17 mouse cellular contexts compared by ENCODE assay signal in genomic region chr12:45672361-45672760, GRCm38 (mm10).
DNase-seq lines count a peak whose midpoint lies in the region; ATAC-seq and TF ChIP-seq lines count a peak whose summit lies in the region.
"Had no signal": no experiment of that assay in that cellular context is flagged by ENCODE, and none has a peak within 500 bp of the region (broad histone marks: within the 10 kb centered on the region; RNA-seq: fewer than 3 reads in every experiment).

No protein-coding gene starts in this region.

- H3K9ac ChIP-seq in hindbrain, embryonic 12.5 days, result no peak overlapping the region
- H3K9ac ChIP-seq in forebrain, embryonic 16.5 days (replicated peaks; ENCODE audit: low read depth, low read length), result no peak overlapping the region
- no peak overlapping the region for H3K9ac ChIP-seq in limb, embryonic 14.5 days (ENCODE audit: low read depth, low read length, severe bottlenecking)
- H3K9ac ChIP-seq: intestine, embryonic 15.5 days had no signal

- no peak for DNase-seq in hindbrain, embryonic 10.5 days (ENCODE audit: low spot score)
- DNase-seq in brain, adult 2 months (ENCODE audit: low read depth, low spot score), result peak; percentile 16
- peak; percentile 54 for DNase-seq in limb, embryonic 14.5 days (ENCODE audit: low spot score)
- no peak for DNase-seq in ovary, postnatal 14 days (ENCODE audit: low spot score)
- no peak for DNase-seq in left cerebral cortex, adult 9 months (ENCODE audit: low spot score in 2 of 2)
- no peak for DNase-seq in spleen, postnatal 14 days (ENCODE audit: low spot score in 2 of 2)
- DNase-seq: adrenal gland, postnatal 10 days; B cell, adult 2 months; cerebellum, postnatal 14 days; kidney, postnatal 4 days; right cerebral cortex, postnatal 14 days; thymus, adult 18-20 months had no signal

- no peak overlapping the region for H3K4me3 ChIP-seq in hindbrain, embryonic 12.5 days
- no peak overlapping the region for H3K4me3 ChIP-seq in hindbrain, embryonic 10.5 days
- H3K4me3 ChIP-seq in forebrain, embryonic 16.5 days (replicated peaks; ENCODE audit: low read length), result no peak overlapping the region
- peak overlapping the region; percentile 8; the same call in 1 of the 2 replicates for H3K4me3 ChIP-seq in limb, embryonic 14.5 days (replicated peaks; ENCODE audit: low read length)
- H3K4me3 ChIP-seq: intestine, embryonic 15.5 days had no signal

- no peak for TF ChIP-seq POLR2A in limb, embryonic 14.5 days (IDR thresholded peaks at IDR 0.05; ENCODE audit: borderline replicate concordance, extremely low read depth, insufficient read depth, insufficient read length)

- ATAC-seq in hindbrain, embryonic 12.5 days (ENCODE audit: low FRiP score), result no peak
- ATAC-seq in forebrain, embryonic 16.5 days, result peak; percentile 66
- peak; percentile 38; the same call in 1 of the 2 replicates for ATAC-seq in limb, embryonic 14.5 days (ENCODE audit: low FRiP score, low read depth)
- ATAC-seq: intestine, embryonic 15.5 days; lung, postnatal 0 days had no signal

- H3K9me3 ChIP-seq in hindbrain, embryonic 12.5 days (replicated peaks), result no peaks in the 10 kb centered on the region
- no peaks in the 10 kb centered on the region for H3K9me3 ChIP-seq in hindbrain, embryonic 10.5 days
- no peaks in the 10 kb centered on the region for H3K9me3 ChIP-seq in forebrain, embryonic 16.5 days (ENCODE audit: control insufficient read depth, low read length)
- no peaks in the 10 kb centered on the region for H3K9me3 ChIP-seq in limb, embryonic 14.5 days (ENCODE audit: control insufficient read depth, low read length)
- H3K9me3 ChIP-seq: intestine, embryonic 15.5 days had no signal

- no peaks in the 10 kb centered on the region for H3K36me3 ChIP-seq in hindbrain, embryonic 12.5 days
- H3K36me3 ChIP-seq in hindbrain, embryonic 10.5 days, result no peaks in the 10 kb centered on the region
- H3K36me3 ChIP-seq in forebrain, embryonic 16.5 days (ENCODE audit: control insufficient read depth, insufficient read depth), result no peaks in the 10 kb centered on the region
- H3K36me3 ChIP-seq in limb, embryonic 14.5 days (ENCODE audit: control insufficient read depth, insufficient read depth, low read length), result no peaks in the 10 kb centered on the region
- H3K36me3 ChIP-seq: intestine, embryonic 15.5 days had no signal

- H3K4me1 ChIP-seq in hindbrain, embryonic 12.5 days, result peaks cover 13% of the 10 kb centered on the region; the same call in 1 of the 2 replicates
- H3K4me1 ChIP-seq in hindbrain, embryonic 10.5 days (replicated peaks), result no peaks in the 10 kb centered on the region; the same call in 1 of the 2 replicates
- peaks cover 18% of the 10 kb centered on the region for H3K4me1 ChIP-seq in forebrain, embryonic 16.5 days (replicated peaks; ENCODE audit: control insufficient read depth, insufficient read depth, low read length)
- peaks cover 34% of the 10 kb centered on the region for H3K4me1 ChIP-seq in limb, embryonic 14.5 days (ENCODE audit: control insufficient read depth, insufficient read depth, low read length)
- H3K4me1 ChIP-seq: intestine, embryonic 15.5 days had no signal

- WGBS in hindbrain, embryonic 12.5 days, result 65% methylated on average over 3 of the region's 3 CpGs
- 62% methylated on average over 3 of the region's 3 CpGs for WGBS in hindbrain, embryonic 10.5 days
- 7% methylated on average over 3 of the region's 3 CpGs for WGBS in forebrain, embryonic 16.5 days
- WGBS in limb, embryonic 14.5 days, result 11% methylated on average over 3 of the region's 3 CpGs

- H3K4me2 ChIP-seq in hindbrain, embryonic 12.5 days (replicated peaks), result no peak overlapping the region
- no peak overlapping the region for H3K4me2 ChIP-seq in forebrain, embryonic 16.5 days (ENCODE audit: low read length)
- H3K4me2 ChIP-seq in limb, embryonic 14.5 days (replicated peaks; ENCODE audit: low read depth, low read length, severe bottlenecking), result peak overlapping the region; percentile 30; the same call in 1 of the 2 replicates
- H3K4me2 ChIP-seq: intestine, embryonic 15.5 days; liver, embryonic 11.5 days had no signal

- no peaks in the 10 kb centered on the region for H3K27me3 ChIP-seq in hindbrain, embryonic 12.5 days
- H3K27me3 ChIP-seq in hindbrain, embryonic 10.5 days (ENCODE audit: insufficient read depth, poor library complexity, severe bottlenecking), result no peaks in the 10 kb centered on the region
- H3K27me3 ChIP-seq in forebrain, embryonic 16.5 days (replicated peaks; ENCODE audit: control insufficient read depth, insufficient read depth, low read length), result no peaks in the 10 kb centered on the region
- no peaks in the 10 kb centered on the region for H3K27me3 ChIP-seq in limb, embryonic 14.5 days (ENCODE audit: control insufficient read depth, insufficient read depth, low read length)
- H3K27me3 ChIP-seq: intestine, embryonic 15.5 days had no signal

- peak overlapping the region; percentile 53 for H3K27ac ChIP-seq in hindbrain, embryonic 12.5 days
- no peak overlapping the region for H3K27ac ChIP-seq in hindbrain, embryonic 10.5 days
- H3K27ac ChIP-seq in forebrain, embryonic 16.5 days (ENCODE audit: low read length), result peak overlapping the region; percentile 9; the same call in 1 of the 2 replicates
- peak overlapping the region; percentile 70; the same call in 1 of the 2 replicates for H3K27ac ChIP-seq in limb, embryonic 14.5 days (replicated peaks; ENCODE audit: low read depth, low read length)
- H3K27ac ChIP-seq: intestine, embryonic 15.5 days had no signal

Comparison
In these comparisons a context has a peak if more than half of its experiments do, and no peak if none do; other contexts are left out.
1. DNase-seq: peak in brain, adult 2 months (single experiment) and limb, embryonic 14.5 days (single experiment); none in hindbrain, embryonic 10.5 days (single experiment), ovary, postnatal 14 days (single experiment), left cerebral cortex, adult 9 months (0 of 2) and spleen, postnatal 14 days (0 of 2).